Mouse (Mus musculus): ENCODE measurements around the gene Mphosph9.
"Not testable (repeated sequence)": the region's sequence is repeated elsewhere in the genome, so short reads cannot be mapped to it uniquely, and the experiment has no call there.

GRCm38 (mm10) chr5:124299307-124299706 is 28.5 kb downstream of the Mphosph9 start:
- peak; percentile 46 to 65 (median 61) for TF ChIP-seq CTCF (IDR thresholded peaks at IDR 0.05 in 2 of 3, conservative IDR thresholded peaks at IDR 0.05 in 1 of 3; ENCODE audit: control insufficient read depth in 1 of 3, insufficient read depth in 1 of 3, low read depth in 2 of 3, low read length in 3 of 3, poor library complexity in 1 of 3, severe bottlenecking in 1 of 3)
- not testable (repeated sequence) for TF ChIP-seq GATA1 (IDR thresholded peaks at IDR 0.05; ENCODE audit: low read depth, low read length); TBP (IDR thresholded peaks at IDR 0.05; ENCODE audit: low read depth, low read length); POLR2A (IDR thresholded peaks at IDR 0.05; ENCODE audit: control insufficient read depth in 1 of 2, insufficient read depth in 1 of 2, low read depth in 1 of 2, low read length in 2 of 2, poor library complexity in 1 of 2)

Data from MEL (cell line).